Mouse (Mus musculus) heart, embryonic 11.5 days (tissue): ENCODE data around the gene Cog5. TPM values are rescaled to one million over a fixed set of nuclear protein-coding genes. Genes with fewer than 3 reads are reported as not detected.

ENCODE experiments used
- ATAC-seq: fragments of 200-750 bp; cut with Nextera tagmentation; replicated peaks from 2 replicates; pipeline ENCODE4 v1.8.0; 2017; ENCODE audit warnings: moderate library complexity; ENCODE audit not compliant: insufficient number of reproducible peaks, low FRiP score, low TSS enrichment
- H3K27ac ChIP-seq: fragments of 300-500 bp; sonication (generic); 2 replicates; pipeline ENCODE4 v1.5.1; 2014; ENCODE audit warnings: mild to moderate bottlenecking, low read depth, low read length
- H3K27me3 ChIP-seq: fragments of 300-500 bp; sonication (generic); 2 replicates; pipeline ENCODE4 v1.6.1; 2014; ENCODE audit warnings: mild to moderate bottlenecking, low read length, mixed read lengths; ENCODE audit not compliant: control insufficient read depth, insufficient read depth
- H3K36me3 ChIP-seq: fragments of 300-500 bp; sonication (generic); 2 replicates; pipeline ENCODE4 v1.6.1; 2014; ENCODE audit warnings: mild to moderate bottlenecking, low read length, moderate library complexity, mixed read lengths; ENCODE audit not compliant: control insufficient read depth, insufficient read depth
- H3K4me1 ChIP-seq: fragments of 300-500 bp; sonication (generic); 2 replicates; pipeline ENCODE4 v1.6.1; 2014; ENCODE audit warnings: low read length; ENCODE audit not compliant: control insufficient read depth, insufficient read depth
- H3K4me2 ChIP-seq: fragments of 300-500 bp; sonication (generic); 2 replicates; pipeline ENCODE4 v1.6.1; 2014; ENCODE audit warnings: mild to moderate bottlenecking, moderate library complexity
- H3K4me3 ChIP-seq: fragments of 300-500 bp; sonication (generic); 2 replicates; pipeline ENCODE4 v1.5.1; 2014; ENCODE audit warnings: low read depth, low read length
- H3K9ac ChIP-seq: fragments of 300-500 bp; sonication (generic); 2 replicates; pipeline ENCODE4 v1.6.1; 2014; ENCODE audit warnings: mild to moderate bottlenecking, low read depth, low read length, moderate library complexity
- H3K9me3 ChIP-seq: fragments of 300-500 bp; sonication (generic); replicated peaks from 2 replicates; pipeline ENCODE4 v1.6.1; 2016; ENCODE audit warnings: low read length; ENCODE audit not compliant: control insufficient read depth
- WGBS: fragments of 180-500 bp; shearing (Covaris S2); extraction: QIAGEN DNeasy Blood & Tissue Kit; methylation state at CpG from one replicate; pipeline ENCODE4 v1.1.7; 2014; ENCODE audit not compliant: insufficient replicate concordance; 5-methylcytosine and 5-hydroxymethylcytosine counted together
- polyA plus RNA-seq: library from polyadenylated mRNA; unstranded; fragments of >200 nt; fragmentation: Nextera tagmentation; extraction: Ambion mirVana; gene quantifications from 2 replicates; pipeline ENCODE4 v1.2.1, GENCODE M21; 2014

The Cog5 gene
- polyA plus RNA-seq, 1 experiment from 2014 or later = 32.3 TPM

DNA sequence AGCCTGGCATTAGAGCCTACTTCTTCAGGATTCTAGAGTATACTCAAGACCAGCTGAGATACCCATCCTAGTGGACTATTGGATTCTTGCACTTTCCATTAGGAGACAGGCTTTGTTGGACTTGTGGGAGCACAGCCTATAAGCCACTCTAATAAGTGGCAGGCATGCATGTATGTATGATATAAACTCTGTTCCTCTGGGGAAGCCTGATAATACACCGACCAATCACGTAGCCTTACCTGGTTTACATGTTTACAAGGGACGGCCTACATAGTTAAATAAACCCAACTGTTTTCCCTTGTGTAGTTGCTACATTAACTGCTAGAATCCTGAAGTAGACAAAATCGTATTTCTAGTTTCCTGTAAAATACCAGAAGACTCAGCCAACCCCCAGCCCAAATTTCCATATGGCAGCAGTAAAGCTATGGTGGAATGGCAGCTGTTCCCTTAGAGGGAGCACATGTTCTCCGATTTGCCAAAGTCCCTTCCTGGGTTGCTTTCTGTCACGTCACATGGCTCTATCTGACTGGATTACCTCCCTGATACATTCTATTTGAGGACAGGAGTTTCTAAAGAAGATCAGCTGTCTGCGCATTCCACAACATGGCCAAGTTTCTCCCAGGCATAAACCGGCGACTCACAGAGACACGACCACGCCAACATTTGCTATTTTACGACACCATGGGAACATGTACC is 311.0 kb downstream of the Cog5 start:
- Histone ChIP-seq H3K9ac (no peak overlapping the region), H3K4me2 (no peak overlapping the region), H3K27me3 (no peaks in the 10 kb centered on the region), H3K27ac (no peak overlapping the region), H3K4me1 (no peaks in the 10 kb centered on the region), H3K9me3 (no peaks in the 10 kb centered on the region), H3K4me3 (no peak overlapping the region), H3K36me3 (no peaks in the 10 kb centered on the region)
- whole genome bisulfite sequencing = 90% methylated on average over 12 of the region's 12 CpGs
- ATAC-seq = no peak

DNA sequence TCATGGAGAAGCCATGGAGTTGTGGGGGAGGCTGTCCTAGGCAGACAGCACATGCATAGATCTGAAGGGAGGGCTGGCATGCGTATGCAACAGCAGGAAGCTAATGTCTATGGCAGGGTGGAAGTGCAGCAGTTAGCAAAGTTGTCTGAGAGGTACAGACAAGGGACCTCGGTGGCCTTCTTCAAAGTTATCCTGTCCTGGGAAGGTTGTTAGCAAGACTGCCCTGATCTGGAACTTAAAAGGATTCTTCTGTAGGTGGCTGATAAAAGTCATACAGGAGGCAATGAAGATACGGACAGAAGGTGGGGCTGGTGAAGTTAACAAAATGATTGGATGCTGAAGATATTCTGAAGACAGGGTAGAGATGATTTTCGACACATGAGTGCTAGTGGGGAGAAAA is 311.7 kb downstream of the Cog5 start:
- H3K36me3 ChIP-seq = no peaks in the 10 kb centered on the region
- H3K9ac ChIP-seq = no peak overlapping the region
- H3K27me3 ChIP-seq = no peaks in the 10 kb centered on the region
- no peak overlapping the region for H3K4me2 ChIP-seq
- H3K9me3 ChIP-seq = no peaks in the 10 kb centered on the region
- H3K4me1 ChIP-seq = no peaks in the 10 kb centered on the region
- no peak overlapping the region for H3K4me3 ChIP-seq
- WGBS = 64% methylated on average over 4 of the region's 4 CpGs
- no peak for ATAC-seq
- no peak overlapping the region for H3K27ac ChIP-seq

DNA sequence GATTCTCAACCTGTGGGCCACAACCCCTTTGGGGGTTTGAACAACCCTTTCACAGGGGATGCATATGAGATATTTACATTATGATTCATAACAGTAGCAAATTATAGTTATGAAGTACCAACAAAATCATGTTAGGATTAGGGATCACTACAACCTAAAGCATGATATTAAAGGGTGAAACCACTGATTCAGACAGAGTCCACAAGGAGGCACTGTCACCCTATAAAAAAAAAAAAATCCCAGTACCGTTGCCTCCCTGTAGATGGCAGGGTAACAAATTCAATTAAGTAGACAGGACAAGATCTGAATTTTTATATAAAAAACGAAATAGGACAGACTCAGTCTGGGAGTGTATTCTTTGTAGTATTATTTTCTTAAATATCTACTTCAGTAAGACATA is 312.9 kb downstream of the Cog5 start:
- WGBS = 4% methylated on average over 2 of the region's 2 CpGs
- H3K4me3 ChIP-seq = no peak overlapping the region
- no peak overlapping the region for H3K27ac ChIP-seq
- no peaks in the 10 kb centered on the region for H3K4me1 ChIP-seq
- H3K9ac ChIP-seq = no peak overlapping the region
- no peaks in the 10 kb centered on the region for H3K27me3 ChIP-seq
- no peak for ATAC-seq
- no peaks in the 10 kb centered on the region for H3K9me3 ChIP-seq
- no peak overlapping the region for H3K4me2 ChIP-seq
- H3K36me3 ChIP-seq = no peaks in the 10 kb centered on the region

DNA sequence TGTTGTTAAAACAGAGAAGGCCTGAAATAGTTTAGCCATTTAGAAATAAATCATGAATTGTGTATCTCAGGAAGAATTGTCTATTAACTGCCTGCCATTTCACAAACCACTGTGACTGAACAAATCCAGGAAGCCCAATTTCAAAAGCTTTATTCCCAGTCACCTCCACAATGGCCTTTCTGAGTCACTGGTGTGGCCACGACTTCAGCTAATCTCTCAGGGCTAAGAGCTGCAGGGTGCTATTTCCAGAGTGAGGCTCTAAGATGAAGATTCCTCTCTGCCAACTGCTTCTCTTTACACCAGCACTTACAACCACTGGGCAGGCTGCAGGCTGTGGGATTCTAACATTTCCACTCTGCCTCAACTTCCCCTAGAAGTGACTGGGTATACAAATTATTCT is 314.4 kb downstream of the Cog5 start:
- Histone ChIP-seq H3K4me2 (no peak overlapping the region), H3K9ac (no peak overlapping the region), H3K4me3 (no peak overlapping the region), H3K36me3 (no peaks in the 10 kb centered on the region), H3K4me1 (no peaks in the 10 kb centered on the region), H3K27ac (no peak overlapping the region), H3K9me3 (no peaks in the 10 kb centered on the region), H3K27me3 (no peaks in the 10 kb centered on the region)
- 14% methylated on average over 1 of the region's 1 CpGs for WGBS
- ATAC-seq = no peak

DNA sequence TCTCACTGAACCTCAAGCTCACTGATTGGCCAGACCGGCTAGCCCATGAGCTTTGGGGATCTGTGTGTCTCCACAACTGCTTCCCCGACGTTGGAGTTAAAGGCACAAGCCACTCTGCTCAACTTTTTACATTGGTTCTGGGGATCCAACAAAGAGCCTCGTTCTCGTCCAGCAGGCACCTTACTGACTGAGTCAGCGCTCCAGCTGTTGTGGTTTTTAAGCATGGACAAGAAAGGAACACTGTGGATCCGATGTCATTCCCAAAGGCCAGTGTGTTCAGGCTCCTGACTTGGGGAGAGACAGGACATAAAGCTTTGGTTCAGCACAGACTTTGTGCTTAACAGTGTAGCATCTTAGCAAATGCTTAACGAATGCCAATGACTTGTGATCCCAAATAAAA is 316.9 kb downstream of the Cog5 start:
- Histone ChIP-seq H3K36me3 (no peaks in the 10 kb centered on the region), H3K4me2 (no peak overlapping the region), H3K9me3 (no peaks in the 10 kb centered on the region), H3K9ac (no peak overlapping the region), H3K27me3 (no peaks in the 10 kb centered on the region), H3K4me3 (no peak overlapping the region), H3K4me1 (no peaks in the 10 kb centered on the region), H3K27ac (no peak overlapping the region)
- ATAC-seq = no peak
- WGBS = 89% methylated on average over 8 of the region's 8 CpGs

DNA sequence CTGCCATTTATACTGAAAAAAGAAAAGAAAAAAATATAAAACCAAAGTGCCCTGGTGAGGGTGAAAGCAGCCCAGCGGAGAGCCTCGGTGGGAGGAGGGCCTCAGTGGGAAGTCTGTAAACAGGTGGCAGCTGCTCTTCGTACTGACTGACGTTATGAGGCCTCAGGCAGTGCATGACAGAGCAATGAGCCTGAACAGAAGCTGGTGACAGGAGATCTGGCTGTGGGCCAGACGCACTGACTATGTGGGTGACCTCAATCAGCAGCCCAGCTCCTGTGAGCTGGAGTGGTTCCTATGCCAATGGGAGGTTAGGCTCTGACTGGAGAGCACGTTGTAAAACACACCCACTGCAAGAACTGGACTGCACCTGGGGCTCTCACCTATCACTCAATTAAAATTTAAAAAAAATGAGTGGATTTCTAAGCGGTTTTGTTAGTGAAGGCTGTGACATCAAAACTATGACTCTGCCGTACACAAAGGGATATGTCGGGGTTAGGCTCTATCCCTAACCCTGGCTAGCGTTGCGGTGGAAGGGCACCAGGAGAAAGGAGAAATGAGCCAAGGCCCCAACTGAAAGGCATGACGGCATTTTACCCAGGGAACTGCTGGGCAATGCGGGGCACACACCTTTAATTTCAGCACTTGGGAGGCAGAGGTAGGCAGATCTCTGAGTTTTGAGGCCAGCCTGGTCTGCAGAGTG is 319.0 kb downstream of the Cog5 start:
- Histone ChIP-seq H3K4me2 (no peak overlapping the region), H3K9me3 (no peaks in the 10 kb centered on the region), H3K4me1 (no peaks in the 10 kb centered on the region), H3K27ac (no peak overlapping the region), H3K9ac (no peak overlapping the region), H3K36me3 (no peaks in the 10 kb centered on the region), H3K4me3 (no peak overlapping the region), H3K27me3 (no peaks in the 10 kb centered on the region)
- WGBS = 52% methylated on average over 13 of the region's 13 CpGs
- peak; percentile 92 for ATAC-seq

DNA sequence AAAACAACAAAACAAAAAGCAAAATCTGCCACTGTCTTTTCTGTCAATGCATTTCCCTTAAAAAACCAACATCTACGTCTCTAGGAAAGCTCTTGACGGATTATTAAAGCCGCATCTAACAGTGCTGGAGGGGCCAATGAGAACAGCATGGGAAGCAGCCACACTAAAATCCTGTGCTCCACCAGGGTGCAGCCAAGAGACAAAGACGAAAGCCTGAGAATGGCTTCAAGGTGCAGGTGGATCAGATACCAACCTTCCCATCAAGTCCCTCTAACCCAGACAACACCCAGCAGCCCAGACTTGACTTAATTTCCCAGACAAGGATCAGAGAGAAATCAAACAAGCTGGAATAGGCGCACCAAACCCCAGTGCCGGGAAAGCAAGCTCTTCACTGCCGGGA is 321.9 kb downstream of the Cog5 start:
- Histone ChIP-seq H3K9me3 (no peaks in the 10 kb centered on the region), H3K9ac (no peak overlapping the region), H3K4me3 (no peak overlapping the region), H3K27me3 (no peaks in the 10 kb centered on the region), H3K4me1 (no peaks in the 10 kb centered on the region), H3K36me3 (no peaks in the 10 kb centered on the region), H3K4me2 (no peak overlapping the region), H3K27ac (no peak overlapping the region)
- no peak for ATAC-seq
- 52% methylated on average over 7 of the region's 7 CpGs for WGBS

DNA sequence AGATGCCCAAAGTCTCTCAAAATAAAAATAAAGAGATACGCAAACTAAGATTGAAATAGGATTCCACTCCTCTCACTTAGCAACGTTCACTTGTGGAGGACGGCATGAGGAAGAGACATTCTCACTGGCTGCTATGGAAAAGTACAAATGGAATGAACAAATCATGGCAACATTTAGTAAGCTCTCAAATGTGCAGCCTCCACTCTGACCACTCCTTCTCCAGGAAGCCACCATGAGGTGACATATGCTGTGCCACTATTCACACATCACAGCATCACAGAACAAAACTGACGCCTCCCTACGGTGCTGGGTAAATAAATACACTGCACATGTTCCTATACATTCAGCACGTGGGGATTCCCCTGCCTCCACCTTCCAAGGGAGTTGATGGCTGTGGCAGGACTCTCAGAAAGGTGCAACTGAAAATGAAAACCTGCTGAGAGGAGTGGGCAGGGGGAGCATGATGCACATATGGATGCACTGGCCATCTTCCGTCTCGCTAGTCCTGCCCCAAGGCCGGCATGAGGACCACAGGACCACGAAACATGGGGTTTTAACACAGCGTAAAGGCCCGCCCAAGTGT is 323.0 kb downstream of the Cog5 start:
- no peak overlapping the region for H3K27ac ChIP-seq
- WGBS = 75% methylated on average over 12 of the region's 12 CpGs
- no peaks in the 10 kb centered on the region for H3K36me3 ChIP-seq
- H3K9ac ChIP-seq = 0 out of 2 replicates have a peak overlapping the region, but pooled peaks have one; percentile 5
- no peak overlapping the region for H3K4me2 ChIP-seq
- no peaks in the 10 kb centered on the region for H3K4me1 ChIP-seq
- no peak overlapping the region for H3K4me3 ChIP-seq
- H3K27me3 ChIP-seq = no peaks in the 10 kb centered on the region
- no peak for ATAC-seq
- H3K9me3 ChIP-seq = no peaks in the 10 kb centered on the region
